Mouse (Mus musculus): ENCODE data around the gene Lrrc36. TPM values are rescaled to one million over a fixed set of nuclear protein-coding genes. Genes with fewer than 3 reads are reported as not detected.
A peak's percentile ranks its signal among the peaks of the same experiment; 100 is the strongest.

The Lrrc36 gene
- polyA plus RNA-seq, 1 experiment from 2014 or later: 3.0 TPM

GRCm38 (mm10) chr8:105389096-105389495 is 24.3 kb upstream of the Lrrc36 start:
- H3K4me3 ChIP-seq (ENCODE audit: low read depth, low read length): no peak overlapping the region
- no peaks in the 10 kb centered on the region for H3K27me3 ChIP-seq (ENCODE audit: control insufficient read depth, insufficient read depth, low read length)
- ATAC-seq (ENCODE audit: low FRiP score): no peak
- no peaks in the 10 kb centered on the region for H3K36me3 ChIP-seq (ENCODE audit: control insufficient read depth, insufficient read depth, low read length)
- no peak overlapping the region for H3K4me2 ChIP-seq (replicated peaks; ENCODE audit: low read depth, low read length)
- no peak for DNase-seq (ENCODE audit: low spot score)
- 90% methylated on average over 6 of the region's 6 CpGs for WGBS
- no peaks in the 10 kb centered on the region for H3K9me3 ChIP-seq (ENCODE audit: control insufficient read depth, low read length)
- no peaks in the 10 kb centered on the region for H3K4me1 ChIP-seq (replicated peaks; ENCODE audit: control insufficient read depth, insufficient read depth, low read length)
- no peak overlapping the region for H3K27ac ChIP-seq (ENCODE audit: low read depth, low read length)
- no peak overlapping the region for H3K9ac ChIP-seq (ENCODE audit: low read depth, low read length)

- 88% methylated on average over 12 of the region's 12 CpGs for WGBS
- H3K9me3 ChIP-seq (ENCODE audit: control insufficient read depth, low read length): no peaks in the 10 kb centered on the region
- no peak overlapping the region for H3K4me3 ChIP-seq (ENCODE audit: low read depth, low read length)
- no peaks in the 10 kb centered on the region for H3K27me3 ChIP-seq (ENCODE audit: control insufficient read depth, insufficient read depth, low read length)
- H3K4me2 ChIP-seq (replicated peaks; ENCODE audit: low read depth, low read length): no peak overlapping the region
- H3K27ac ChIP-seq (ENCODE audit: low read depth, low read length): no peak overlapping the region
- H3K4me1 ChIP-seq (replicated peaks; ENCODE audit: control insufficient read depth, insufficient read depth, low read length): no peaks in the 10 kb centered on the region
- DNase-seq (ENCODE audit: low spot score) (no peak), ATAC-seq (ENCODE audit: low FRiP score) (no peak)
- no peaks in the 10 kb centered on the region for H3K36me3 ChIP-seq (ENCODE audit: control insufficient read depth, insufficient read depth, low read length)
- no peak overlapping the region for H3K9ac ChIP-seq (ENCODE audit: low read depth, low read length)
These were observed 20.1 kb upstream of the Lrrc36 start for GRCm38 (mm10) chr8:105393089-105393787.

- no peak overlapping the region for H3K9ac ChIP-seq (ENCODE audit: low read depth, low read length)
- no peaks in the 10 kb centered on the region for H3K9me3 ChIP-seq (ENCODE audit: control insufficient read depth, low read length)
- 75% methylated on average over 7 of the region's 7 CpGs for WGBS
- no peaks in the 10 kb centered on the region for H3K4me1 ChIP-seq (replicated peaks; ENCODE audit: control insufficient read depth, insufficient read depth, low read length)
- no peak overlapping the region for H3K27ac ChIP-seq (ENCODE audit: low read depth, low read length)
- no peaks in the 10 kb centered on the region for H3K36me3 ChIP-seq (ENCODE audit: control insufficient read depth, insufficient read depth, low read length)
- no peak overlapping the region for H3K4me2 ChIP-seq (replicated peaks; ENCODE audit: low read depth, low read length)
- H3K4me3 ChIP-seq (ENCODE audit: low read depth, low read length): no peak overlapping the region
- ATAC-seq (ENCODE audit: low FRiP score) (no peak), DNase-seq (ENCODE audit: low spot score) (no peak)
- H3K27me3 ChIP-seq (ENCODE audit: control insufficient read depth, insufficient read depth, low read length): no peaks in the 10 kb centered on the region
These were observed 19.5 kb upstream of the Lrrc36 start for GRCm38 (mm10) chr8:105393915-105394314.

GRCm38 (mm10) chr8:105397747-105398146 is 15.6 kb upstream of the Lrrc36 start:
- H3K9me3 ChIP-seq (ENCODE audit: control insufficient read depth, low read length): no peaks in the 10 kb centered on the region
- H3K36me3 ChIP-seq (ENCODE audit: control insufficient read depth, insufficient read depth, low read length): no peaks in the 10 kb centered on the region
- no peak overlapping the region for H3K27ac ChIP-seq (ENCODE audit: low read depth, low read length)
- no peaks in the 10 kb centered on the region for H3K27me3 ChIP-seq (ENCODE audit: control insufficient read depth, insufficient read depth, low read length)
- H3K4me3 ChIP-seq (ENCODE audit: low read depth, low read length): no peak overlapping the region
- no peak overlapping the region for H3K4me2 ChIP-seq (replicated peaks; ENCODE audit: low read depth, low read length)
- DNase-seq (ENCODE audit: low spot score): peak; percentile 50
- WGBS: 47% methylated on average over 3 of the region's 3 CpGs
- H3K4me1 ChIP-seq (replicated peaks; ENCODE audit: control insufficient read depth, insufficient read depth, low read length): no peaks in the 10 kb centered on the region
- H3K9ac ChIP-seq (ENCODE audit: low read depth, low read length): no peak overlapping the region
- no peak for ATAC-seq (ENCODE audit: low FRiP score)

GRCm38 (mm10) chr8:105400016-105400415 is 13.4 kb upstream of the Lrrc36 start:
- WGBS: 88% methylated on average over 5 of the region's 5 CpGs
- no peak for ATAC-seq (ENCODE audit: low FRiP score)
- Histone ChIP-seq H3K27ac (ENCODE audit: low read depth, low read length) (no peak overlapping the region), H3K9me3 (ENCODE audit: control insufficient read depth, low read length) (no peaks in the 10 kb centered on the region), H3K4me3 (ENCODE audit: low read depth, low read length) (no peak overlapping the region), H3K27me3 (ENCODE audit: control insufficient read depth, insufficient read depth, low read length) (no peaks in the 10 kb centered on the region), H3K4me2 (replicated peaks; ENCODE audit: low read depth, low read length) (no peak overlapping the region), H3K36me3 (ENCODE audit: control insufficient read depth, insufficient read depth, low read length) (no peaks in the 10 kb centered on the region), H3K4me1 (replicated peaks; ENCODE audit: control insufficient read depth, insufficient read depth, low read length) (no peaks in the 10 kb centered on the region), H3K9ac (ENCODE audit: low read depth, low read length) (no peak overlapping the region)
- no peak for DNase-seq (ENCODE audit: low spot score)

- Histone ChIP-seq H3K27ac (ENCODE audit: low read depth, low read length) (no peak overlapping the region), H3K4me3 (ENCODE audit: low read depth, low read length) (no peak overlapping the region), H3K9me3 (ENCODE audit: control insufficient read depth, low read length) (no peaks in the 10 kb centered on the region), H3K4me1 (replicated peaks; ENCODE audit: control insufficient read depth, insufficient read depth, low read length) (no peaks in the 10 kb centered on the region), H3K9ac (ENCODE audit: low read depth, low read length) (no peak overlapping the region), H3K27me3 (ENCODE audit: control insufficient read depth, insufficient read depth, low read length) (no peaks in the 10 kb centered on the region), H3K4me2 (replicated peaks; ENCODE audit: low read depth, low read length) (no peak overlapping the region), H3K36me3 (ENCODE audit: control insufficient read depth, insufficient read depth, low read length) (no peaks in the 10 kb centered on the region)
- ATAC-seq (ENCODE audit: low FRiP score) (no peak), DNase-seq (ENCODE audit: low spot score) (no peak)
- 95% methylated on average over 8 of the region's 8 CpGs for WGBS
These were observed 9.9 kb upstream of the Lrrc36 start for GRCm38 (mm10) chr8:105403467-105403866.

- DNase-seq (ENCODE audit: low spot score): no peak
- WGBS: 46% methylated on average over 1 of the region's 1 CpGs
- H3K36me3 ChIP-seq (ENCODE audit: control insufficient read depth, insufficient read depth, low read length): no peaks in the 10 kb centered on the region
These were observed 8.9 kb upstream of the Lrrc36 start for GRCm38 (mm10) chr8:105404496-105404895.

GRCm38 (mm10) chr8:105406416-105406815 is 7.0 kb upstream of the Lrrc36 start:
- H3K9me3 ChIP-seq (ENCODE audit: control insufficient read depth, low read length): no peaks in the 10 kb centered on the region
- WGBS: 82% methylated on average over 10 of the region's 10 CpGs
- no peaks in the 10 kb centered on the region for H3K36me3 ChIP-seq (ENCODE audit: control insufficient read depth, insufficient read depth, low read length)
- no peak overlapping the region for H3K27ac ChIP-seq (ENCODE audit: low read depth, low read length)
- H3K27me3 ChIP-seq (ENCODE audit: control insufficient read depth, insufficient read depth, low read length): no peaks in the 10 kb centered on the region
- H3K9ac ChIP-seq (ENCODE audit: low read depth, low read length): no peak overlapping the region
- ATAC-seq (ENCODE audit: low FRiP score): no peak
- no peak for DNase-seq (ENCODE audit: low spot score)
- H3K4me2 ChIP-seq (replicated peaks; ENCODE audit: low read depth, low read length): no peak overlapping the region
- no peak overlapping the region for H3K4me3 ChIP-seq (ENCODE audit: low read depth, low read length)
- H3K4me1 ChIP-seq (replicated peaks; ENCODE audit: control insufficient read depth, insufficient read depth, low read length): no peaks in the 10 kb centered on the region

More at GRCm38 (mm10) chr8:105404496-105404895, 8.9 kb upstream of the Lrrc36 start:
- Histone ChIP-seq H3K4me3 (ENCODE audit: low read depth, low read length) (no peak overlapping the region), H3K27ac (ENCODE audit: low read depth, low read length) (no peak overlapping the region), H3K9ac (ENCODE audit: low read depth, low read length) (no peak overlapping the region), H3K9me3 (ENCODE audit: control insufficient read depth, low read length) (no peaks in the 10 kb centered on the region), H3K4me1 (replicated peaks; ENCODE audit: control insufficient read depth, insufficient read depth, low read length) (no peaks in the 10 kb centered on the region), H3K27me3 (ENCODE audit: control insufficient read depth, insufficient read depth, low read length) (no peaks in the 10 kb centered on the region), H3K4me2 (replicated peaks; ENCODE audit: low read depth, low read length) (no peak overlapping the region)
- ATAC-seq (ENCODE audit: low FRiP score): no peak

GRCm38 (mm10) chr8:105408331-105408730 is 5.0 kb upstream of the Lrrc36 start:
- ATAC-seq (ENCODE audit: low FRiP score) (no peak), DNase-seq (ENCODE audit: low spot score) (no peak)
- no peaks in the 10 kb centered on the region for H3K9me3 ChIP-seq (ENCODE audit: control insufficient read depth, low read length)
- H3K9ac ChIP-seq (ENCODE audit: low read depth, low read length): no peak overlapping the region
- no peak overlapping the region for H3K27ac ChIP-seq (ENCODE audit: low read depth, low read length)
- H3K27me3 ChIP-seq (ENCODE audit: control insufficient read depth, insufficient read depth, low read length): no peaks in the 10 kb centered on the region
- WGBS: 69% methylated on average over 7 of the region's 7 CpGs
- no peak overlapping the region for H3K4me2 ChIP-seq (replicated peaks; ENCODE audit: low read depth, low read length)
- no peaks in the 10 kb centered on the region for H3K36me3 ChIP-seq (ENCODE audit: control insufficient read depth, insufficient read depth, low read length)
- no peaks in the 10 kb centered on the region for H3K4me1 ChIP-seq (replicated peaks; ENCODE audit: control insufficient read depth, insufficient read depth, low read length)
- H3K4me3 ChIP-seq (ENCODE audit: low read depth, low read length): no peak overlapping the region

All from hindbrain, embryonic 11.5 days (tissue).